Mouse (Mus musculus): Measurements from ENCODE around the gene Tcap.
"Not testable (repeated sequence)": the region's sequence is repeated elsewhere in the genome, so short reads cannot be mapped to it uniquely, and the experiment has no call there.

Tcap gene

DNA sequence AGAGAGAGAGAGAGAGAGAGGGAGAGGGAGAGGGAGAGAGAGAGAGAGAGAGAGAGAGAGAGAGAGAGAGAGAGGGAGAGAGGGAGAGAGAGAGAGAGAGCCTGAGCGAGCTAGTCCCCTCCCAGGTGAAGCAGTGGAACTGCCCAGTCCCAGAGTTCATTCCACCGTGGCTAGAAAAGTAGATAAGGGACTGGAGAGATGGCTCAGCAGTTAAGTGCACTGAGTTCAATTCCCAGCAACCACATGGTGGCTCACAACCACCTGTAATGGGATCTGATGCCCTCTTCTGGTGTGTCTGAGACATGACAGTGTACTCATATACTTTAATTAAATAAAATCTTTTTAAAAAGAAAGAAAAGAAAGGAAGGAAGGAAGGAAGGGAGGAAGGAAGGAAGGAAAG is 1.2 kb upstream of the Tcap start:
- not testable (repeated sequence) for DNase-seq

DNA sequence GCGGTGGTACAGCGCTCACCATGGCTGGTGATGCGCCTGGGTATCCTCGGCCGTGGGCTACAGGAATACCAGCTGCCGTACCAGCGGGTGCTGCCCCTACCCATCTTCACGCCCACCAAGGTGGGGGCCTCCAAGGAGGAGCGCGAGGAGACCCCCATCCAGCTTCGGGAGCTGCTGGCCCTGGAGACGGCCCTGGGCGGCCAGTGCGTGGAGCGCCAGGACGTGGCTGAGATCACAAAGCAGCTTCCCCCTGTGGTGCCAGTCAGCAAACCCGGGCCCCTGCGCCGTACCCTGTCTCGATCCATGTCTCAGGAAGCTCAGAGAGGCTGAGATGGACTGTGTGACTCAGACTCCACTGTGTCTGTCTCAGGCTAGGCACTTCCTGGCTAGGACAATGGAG is 605 bp downstream of the Tcap start:
- DNase-seq, result no peak

DNA sequence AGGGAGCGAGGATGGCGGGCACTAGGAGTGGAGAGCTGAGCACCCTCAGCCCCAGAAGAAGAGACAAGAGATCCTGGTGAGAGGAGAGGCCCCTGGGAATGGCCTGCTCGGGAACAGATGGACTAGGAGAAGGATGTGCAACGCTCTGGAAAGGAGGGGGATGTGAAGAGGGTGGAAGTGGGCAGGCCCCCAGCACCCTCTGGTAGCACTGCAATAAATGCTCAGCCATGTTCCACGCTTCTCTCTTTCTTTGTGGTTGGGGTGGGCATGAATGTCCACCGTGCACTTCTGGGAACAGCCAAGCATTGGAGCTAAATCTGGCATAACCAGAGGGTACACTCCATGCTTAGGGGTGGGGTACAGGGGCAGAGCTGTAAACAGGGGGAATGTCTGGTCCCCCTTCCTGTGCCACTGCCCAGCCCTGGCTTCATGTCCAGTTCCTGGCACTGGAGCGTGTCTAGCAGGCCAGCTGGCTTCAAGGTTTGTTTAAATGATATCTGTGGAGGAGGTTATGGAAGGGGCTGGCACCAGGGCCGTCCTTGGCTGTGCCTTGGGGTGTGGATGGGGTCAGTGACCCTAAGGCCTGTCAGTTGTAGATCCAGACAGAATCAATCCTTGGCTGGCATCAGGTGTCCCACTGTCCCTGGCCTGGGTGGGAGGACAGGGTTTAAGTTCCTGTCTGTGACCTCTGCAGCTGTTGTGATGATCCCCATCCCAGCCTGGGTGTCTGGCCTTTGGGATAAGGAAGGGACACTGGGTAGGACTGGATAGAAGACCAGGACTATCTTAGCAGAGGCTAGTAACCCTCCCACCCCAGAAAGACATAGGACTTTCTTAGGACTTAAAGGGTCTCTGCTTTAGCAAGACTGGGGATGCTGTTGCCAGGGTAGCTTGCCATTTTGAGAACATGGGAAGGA is 1.4 kb downstream of the Tcap start:
- DNase-seq, result no peak

DNA sequence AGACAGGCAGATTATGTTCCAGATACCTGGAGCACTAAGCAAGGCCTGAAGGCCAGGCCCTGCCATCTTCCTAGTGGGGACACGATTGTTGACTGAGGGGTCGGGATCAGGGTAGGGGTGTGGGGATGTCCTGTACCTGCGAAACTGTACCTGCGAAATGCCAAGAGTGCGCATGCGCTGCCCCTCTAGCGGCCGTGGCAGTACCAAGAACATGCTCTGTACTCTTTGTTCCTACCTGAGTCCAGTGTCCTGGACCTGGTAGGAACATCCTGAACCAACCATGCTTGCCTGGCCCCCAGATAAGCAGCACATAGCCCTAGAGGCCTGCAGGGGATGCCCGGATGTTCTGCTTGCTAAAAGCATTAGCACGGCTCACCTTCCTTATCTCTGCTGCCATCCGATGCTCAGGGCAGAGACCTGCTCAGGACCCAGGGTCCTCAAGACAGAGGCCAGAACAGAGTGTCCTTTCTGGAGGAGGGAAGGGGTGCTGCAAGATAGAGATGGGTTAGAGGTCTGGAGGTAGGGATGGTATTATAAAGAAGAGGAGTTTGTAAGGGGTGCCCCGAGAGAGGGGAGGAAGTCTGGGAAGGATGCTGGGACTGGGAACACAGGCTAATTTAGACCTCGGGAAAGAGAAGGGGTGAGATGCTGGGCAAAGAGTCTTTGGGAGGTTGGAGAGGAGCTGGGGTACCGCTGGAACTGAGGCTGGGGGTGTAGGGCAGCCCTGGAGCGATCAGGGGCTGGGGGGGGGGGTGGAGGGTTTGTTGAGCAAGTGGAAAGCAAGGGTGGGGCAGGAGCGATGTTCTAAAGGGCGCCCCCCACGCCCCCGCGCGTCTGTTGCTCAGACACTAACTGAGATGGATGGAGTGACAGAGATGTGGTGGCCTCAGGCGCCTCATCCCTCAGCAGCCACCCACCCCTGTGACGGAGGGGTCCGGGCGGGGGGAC is 2.3 kb downstream of the Tcap start, which contains the start of gene Pnmt:
TSS of gene Pnmt (plus strand) at position 813 of the 948 bp plus-strand sequence.
- no peak for DNase-seq

DNA sequence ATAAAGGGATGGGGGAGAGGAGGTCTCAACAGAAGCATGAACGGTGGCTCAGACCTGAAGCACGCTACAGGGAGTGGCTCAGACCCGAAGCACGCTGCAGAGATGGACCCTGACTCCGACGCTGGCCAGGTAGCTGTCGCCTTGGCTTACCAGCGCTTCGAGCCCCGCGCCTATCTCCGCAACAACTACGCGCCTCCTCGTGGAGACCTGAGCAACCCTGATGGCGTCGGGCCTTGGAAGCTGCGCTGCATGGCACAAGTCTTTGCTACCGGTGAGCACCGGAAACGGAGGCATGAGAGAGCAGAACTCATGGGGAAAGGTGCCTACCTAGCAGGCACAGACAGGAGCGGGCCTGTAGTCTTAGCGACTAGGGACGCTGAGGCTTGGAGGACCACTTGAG is 3.0 kb downstream of the Tcap start:
- no peak for DNase-seq

DNA sequence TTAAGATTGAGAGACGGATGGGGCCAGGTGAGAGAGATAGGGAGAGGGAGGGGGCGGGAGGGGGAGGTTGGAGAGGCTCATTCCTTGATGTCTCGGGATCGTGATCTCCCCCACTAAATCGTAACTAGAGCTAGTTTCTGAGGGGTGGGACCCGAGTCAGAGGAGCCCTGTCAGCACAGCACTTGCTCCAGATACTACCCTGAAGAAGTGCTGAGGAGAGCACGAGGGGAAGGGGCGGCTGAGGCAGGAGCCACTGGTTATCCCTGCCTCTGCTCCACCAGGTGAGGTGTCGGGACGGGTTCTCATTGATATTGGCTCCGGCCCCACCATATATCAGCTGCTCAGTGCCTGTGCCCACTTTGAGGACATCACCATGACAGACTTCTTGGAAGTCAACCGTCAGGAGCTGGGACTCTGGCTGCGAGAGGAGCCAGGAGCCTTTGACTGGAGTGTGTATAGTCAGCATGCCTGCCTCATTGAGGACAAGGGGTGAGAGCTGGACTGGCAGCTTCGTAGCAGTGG is 3.5 kb downstream of the Tcap start:
- DNase-seq, result no peak

DNA sequence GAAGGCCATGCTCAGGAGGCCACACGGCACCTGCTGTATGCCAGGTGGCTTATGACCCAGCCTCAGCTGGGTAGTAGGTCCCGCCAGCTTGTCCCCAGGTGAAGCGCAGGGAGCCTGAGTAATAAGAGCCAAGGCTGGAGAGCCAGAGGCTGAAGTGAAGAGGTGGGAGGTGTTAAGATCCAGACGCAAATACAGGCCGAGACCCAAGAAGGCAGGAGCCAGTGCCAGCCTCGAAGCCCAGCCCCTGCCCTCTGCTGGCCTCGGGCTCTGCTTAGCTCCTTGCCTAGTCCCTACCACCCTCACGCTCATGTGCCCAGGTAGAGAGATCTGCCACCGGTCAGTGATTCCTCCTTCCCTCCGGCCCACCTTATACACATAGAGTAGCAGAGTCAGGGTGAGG is 4.7 kb downstream of the Tcap start:
- DNase-seq, result no peak

DNA sequence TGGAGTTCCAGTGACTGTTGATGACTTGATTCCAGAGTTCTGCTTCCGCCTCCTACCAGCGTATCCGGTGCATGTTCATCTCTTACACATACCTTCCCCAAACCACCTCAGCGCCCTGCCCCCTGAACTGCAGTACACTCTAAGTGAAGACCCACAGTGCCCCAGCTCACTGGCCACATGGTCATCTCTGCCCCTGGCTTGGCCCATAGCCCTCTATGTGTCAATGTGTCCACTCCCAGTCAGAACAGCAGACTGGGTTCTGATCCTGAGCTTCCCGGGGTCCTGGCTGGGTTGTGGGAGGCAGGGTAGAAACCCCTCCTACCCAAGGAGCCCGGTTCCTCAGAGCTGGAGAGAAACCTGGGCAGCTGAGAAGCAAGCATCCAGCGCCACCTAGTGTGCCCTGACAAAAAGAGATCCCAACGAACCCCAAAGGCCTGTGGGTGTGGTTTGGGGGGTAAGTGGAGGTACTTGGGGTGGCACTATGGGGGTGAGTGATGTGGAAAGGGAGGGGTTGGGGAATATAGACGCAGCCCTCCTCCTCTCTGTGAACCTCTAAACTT is 5.7 kb downstream of the Tcap start:
- DNase-seq, result peak; percentile 57

DNA sequence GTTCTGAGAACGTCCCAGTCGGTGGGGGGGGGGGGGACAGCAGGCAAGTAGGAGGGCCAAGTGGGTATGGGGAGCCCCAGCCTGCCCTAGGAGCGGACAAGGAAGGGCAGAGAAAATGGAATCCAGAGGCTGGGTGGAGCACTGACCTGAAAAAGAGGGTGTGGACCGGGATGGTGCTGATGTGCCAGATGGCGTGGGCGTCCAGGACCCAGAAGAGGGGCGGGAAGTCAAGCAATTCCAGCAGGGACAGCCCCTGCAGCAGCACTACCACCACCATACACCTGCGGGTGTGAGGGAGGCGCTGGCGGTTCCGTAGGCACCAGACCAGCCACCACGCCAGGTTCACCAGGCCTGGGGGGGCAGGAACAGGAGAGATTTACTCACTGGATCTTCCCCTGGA is 6.5 kb downstream of the Tcap start:
- no peak for DNase-seq

DNA sequence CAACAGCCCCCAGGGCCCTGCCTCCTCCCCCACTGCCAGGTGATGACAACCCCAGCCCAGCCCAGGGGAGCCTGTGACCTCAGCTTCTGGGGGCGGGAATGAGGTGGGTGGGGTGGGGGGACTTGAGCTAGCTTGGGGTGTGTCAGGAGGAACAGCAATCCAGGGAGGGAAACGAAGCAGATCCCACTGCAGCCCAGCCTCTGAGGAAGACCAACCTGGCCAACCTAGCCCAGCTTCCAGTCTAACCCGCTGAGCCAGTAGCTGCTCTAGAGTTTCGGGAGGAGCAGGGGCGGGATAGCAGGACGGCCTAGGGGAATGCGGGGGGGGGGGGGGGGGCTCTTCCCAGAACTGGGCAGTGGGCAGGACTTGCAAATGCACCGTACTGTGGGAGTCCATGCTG is 8.4 kb downstream of the Tcap start:
- no peak for DNase-seq

DNA sequence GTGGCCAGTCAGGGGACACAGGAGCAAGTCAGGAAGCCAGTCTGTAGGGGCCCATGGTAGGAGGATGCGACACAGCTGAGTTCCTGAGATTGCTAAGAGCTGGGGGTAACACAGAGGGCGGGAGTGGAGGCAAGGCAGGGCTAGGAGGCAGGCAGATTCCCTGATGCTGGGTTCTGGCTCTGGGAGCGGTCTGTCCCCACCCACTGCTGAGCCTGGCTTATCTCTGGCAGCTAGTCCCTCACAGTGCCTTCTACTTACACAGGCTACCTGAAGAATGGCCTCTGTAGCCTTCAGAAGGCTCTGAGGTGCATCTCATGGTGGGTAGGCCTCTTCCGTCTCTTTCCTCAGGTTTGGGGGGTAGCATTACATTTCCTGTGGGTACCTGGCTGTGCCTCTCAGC is 9.0 kb downstream of the Tcap start:
- DNase-seq, result no peak

DNA sequence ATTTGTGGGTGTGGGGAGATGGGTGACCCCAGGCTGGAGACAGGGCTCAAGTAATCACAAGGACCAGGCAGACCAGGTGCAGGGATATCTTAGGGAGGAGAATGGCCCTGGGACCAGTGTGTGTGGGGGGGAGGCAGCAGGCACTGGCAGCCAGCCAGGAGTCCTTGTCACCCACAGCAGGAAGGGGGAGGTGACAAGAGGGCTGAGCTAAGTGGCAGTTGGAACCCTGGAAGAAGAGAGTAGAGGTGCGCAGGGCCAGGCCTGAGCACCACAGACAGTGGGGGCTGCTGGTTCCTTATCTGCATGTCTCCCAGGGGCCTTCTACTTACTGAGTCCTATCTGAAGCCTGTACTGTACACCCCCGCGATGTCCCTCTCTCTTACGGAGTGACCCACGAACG is 9.7 kb downstream of the Tcap start:
- no peak for DNase-seq

DNA sequence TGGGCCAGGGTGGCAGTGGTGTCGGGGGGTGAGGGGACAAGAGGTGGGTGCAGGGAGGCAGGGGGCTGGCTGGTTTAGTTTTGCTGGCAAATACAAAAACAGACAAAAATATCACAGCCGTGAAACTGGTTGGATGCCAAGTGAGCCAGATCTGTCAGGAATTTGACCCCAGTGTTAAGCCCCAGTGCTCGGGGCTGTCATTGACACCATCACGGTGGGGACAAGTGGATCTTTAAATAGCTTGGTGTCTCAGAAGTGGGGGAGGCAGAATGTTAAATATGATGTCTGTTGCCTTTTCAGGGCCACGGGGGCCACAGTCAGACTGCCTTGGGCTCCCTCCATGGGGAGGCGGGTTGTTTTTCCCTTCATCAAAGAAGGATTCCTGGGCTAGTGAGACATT is 10.7 kb downstream of the Tcap start:
- DNase-seq, result no peak

DNA sequence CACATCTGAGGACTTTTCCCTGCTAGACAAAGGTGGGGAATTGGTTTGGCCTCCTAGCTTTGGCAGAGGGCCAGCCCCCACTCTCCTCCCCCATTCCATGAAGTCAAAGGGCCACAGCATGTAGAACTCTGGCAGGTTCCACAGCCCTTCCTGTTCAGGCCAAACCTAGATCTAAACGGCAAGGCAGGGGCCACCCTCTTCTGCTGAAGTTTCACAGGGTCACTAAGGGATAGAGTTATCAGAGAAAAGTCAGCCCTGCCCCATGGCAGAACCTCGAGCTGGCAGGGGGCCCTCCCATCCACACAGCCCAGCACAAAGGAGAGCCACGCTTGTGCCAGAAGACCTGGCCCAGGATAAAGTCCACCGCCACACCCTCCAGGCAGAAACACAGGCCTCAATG is 11.4 kb downstream of the Tcap start:
- no peak for DNase-seq

DNA sequence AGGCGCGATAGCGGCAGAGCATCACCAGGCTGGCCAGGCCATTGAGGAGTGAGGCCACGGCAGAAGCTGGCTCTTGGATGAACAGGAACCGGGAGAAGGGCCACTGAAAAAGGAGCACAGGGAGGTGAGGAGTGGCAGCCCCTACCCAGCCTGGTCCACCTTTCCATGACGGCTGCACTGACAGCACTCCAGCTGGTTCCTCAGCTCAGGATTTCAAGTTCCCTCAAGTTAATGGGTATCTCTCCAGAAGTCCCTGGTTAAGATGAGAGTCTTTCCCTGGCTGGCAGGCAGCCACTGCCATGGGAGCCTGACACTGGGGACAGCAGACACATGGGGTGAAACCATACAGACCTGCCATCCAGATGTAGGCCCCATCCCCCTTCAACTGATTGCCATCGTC is 14.3 kb downstream of the Tcap start:
- DNase-seq, result no peak

DNA sequence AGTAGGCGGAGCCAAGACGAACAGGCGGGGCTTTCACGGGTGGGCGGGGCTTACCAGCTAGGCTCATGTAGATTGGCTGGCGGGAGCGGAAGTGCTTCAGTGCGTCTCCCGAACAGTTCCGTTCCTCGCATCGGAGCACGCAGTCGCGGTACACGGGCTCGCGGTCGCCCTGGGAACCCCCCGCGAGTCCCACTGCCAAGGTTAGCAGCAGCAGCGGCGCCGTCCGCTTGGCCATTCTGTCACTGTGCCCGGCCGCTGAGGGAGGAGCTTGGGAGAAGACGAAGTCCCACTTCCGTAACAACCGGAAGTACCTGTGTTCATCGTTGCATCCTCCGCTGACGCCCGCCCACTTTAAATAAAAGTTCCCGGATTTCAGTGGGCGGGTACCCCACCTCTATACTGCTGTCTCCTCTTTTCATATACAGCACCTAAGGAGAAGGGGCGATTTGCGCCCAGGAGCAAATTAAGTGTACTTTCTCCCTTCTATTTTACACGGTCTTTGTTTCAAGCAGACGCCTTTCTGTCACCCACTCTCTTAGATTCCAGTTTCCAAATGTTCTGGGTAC is 16.6 kb downstream of the Tcap start, which contains the start of gene Pgap3:
TSS of gene Pgap3 (minus strand) at position 330 of the 566 bp plus-strand sequence.
- peak; percentile 87 for DNase-seq

DNA sequence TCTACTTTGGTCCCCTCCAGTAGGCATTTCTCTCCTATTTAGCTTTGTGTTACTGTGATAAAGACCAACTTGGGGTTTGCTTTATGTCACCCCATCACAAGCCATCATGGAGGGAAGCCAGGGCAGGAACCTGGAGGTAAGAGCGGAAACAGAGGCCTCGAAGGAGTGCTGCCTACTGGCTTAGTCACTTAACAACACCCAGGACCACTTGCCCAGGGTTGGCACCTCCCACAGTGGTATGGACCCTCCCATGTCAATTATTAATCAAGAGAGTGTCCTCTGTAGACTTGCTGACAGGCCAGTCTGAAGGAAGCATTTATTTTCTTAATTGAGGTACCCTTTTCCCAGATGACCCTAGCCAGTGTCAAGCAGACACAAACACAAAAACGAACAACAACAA is 17.2 kb downstream of the Tcap start:
- no peak for DNase-seq

DNA sequence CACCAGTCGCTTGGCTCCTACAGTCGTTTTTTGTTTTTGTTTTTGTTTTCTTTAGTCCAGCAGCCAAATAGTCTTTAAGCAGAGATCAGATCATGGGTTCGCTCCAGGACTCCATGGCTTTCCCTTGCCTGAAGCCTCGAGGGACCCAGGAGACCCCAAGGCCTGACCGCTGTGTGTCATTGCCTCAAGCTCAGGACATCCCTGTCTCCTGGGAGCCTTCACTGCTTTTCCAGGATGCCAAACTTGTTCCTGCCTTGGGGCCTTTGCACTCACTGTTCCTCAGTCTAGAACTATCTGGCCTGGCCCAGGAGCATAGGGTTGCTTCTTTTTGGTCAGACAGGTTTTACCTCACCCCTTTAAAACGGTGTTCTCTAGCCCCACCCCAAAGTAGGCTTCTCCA is 23.0 kb downstream of the Tcap start:
- DNase-seq, result no peak

DNA sequence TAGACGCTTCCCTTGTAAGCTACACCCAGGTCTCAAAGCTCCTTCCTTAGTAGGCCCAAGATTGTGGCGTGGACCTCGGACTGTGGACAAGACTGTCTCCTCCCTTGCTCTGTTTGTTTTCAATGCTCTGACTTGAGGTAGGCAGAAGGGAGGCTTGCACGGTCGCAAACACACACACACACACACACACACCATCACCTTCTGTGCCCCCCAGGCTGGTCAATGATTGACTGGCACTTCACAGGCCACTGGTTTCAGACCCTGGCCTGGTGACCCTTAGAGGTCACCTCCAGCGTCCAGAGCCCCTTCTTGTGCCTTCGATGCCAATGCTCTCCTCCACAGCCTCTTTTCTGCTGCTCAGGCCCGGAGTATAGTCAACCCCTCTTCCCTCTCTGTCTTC is 25.3 kb downstream of the Tcap start:
- DNase-seq, result no peak

DNA sequence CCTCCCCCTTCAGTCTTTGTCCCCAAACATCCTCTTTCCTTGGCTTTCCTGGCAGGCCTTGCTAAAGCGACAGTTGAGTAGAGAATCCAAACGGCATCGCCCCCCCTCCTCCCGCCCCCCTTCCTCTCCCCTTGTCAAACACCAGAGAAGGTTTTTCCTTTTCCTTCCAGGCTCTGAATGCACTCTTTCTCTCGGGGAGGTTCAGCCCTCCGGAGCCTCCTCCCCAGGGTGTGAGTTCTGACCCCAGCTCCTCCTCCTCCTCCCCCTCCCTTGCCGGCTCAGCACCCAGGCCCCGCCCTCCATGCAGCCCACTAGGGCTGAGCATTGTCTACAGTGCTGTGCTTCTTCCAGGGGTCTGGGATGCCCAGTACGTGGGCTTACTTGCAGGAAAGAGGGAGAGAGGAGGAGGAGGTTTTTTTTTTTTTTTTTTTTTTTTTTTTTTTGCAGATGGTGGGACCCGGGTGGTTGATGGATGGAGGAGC is 25.8 kb downstream of the Tcap start:
- DNase-seq, result no peak

DNA sequence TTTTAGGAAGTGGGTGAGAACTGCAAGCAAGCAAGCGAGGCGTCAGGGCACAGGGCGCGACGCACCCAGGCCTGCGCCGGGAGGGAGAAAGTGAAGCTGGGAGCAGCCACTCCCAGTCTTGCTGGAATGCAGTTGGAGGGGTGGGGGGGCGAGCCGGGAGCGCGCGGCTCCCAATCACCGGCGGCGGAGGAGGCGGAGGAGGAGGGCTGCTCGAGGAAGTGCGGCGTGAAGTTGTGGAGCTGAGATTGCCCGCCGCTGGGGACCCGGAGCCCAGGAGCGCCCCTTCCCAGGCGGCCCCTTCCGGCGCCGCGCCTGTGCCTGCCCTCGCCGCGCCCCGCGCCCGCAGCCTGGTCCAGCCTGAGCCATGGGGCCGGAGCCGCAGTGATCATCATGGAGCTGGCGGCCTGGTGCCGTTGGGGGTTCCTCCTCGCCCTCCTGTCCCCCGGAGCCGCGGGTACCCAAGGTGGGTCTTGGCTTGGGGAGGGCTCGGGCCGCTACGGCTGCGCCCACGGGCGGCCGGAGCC is 28.7 kb downstream of the Tcap start, which contains the start of gene Erbb2:
TSS of gene Erbb2 (plus strand) at position 198 of the 524 bp plus-strand sequence.
- no peak for DNase-seq

DNA sequence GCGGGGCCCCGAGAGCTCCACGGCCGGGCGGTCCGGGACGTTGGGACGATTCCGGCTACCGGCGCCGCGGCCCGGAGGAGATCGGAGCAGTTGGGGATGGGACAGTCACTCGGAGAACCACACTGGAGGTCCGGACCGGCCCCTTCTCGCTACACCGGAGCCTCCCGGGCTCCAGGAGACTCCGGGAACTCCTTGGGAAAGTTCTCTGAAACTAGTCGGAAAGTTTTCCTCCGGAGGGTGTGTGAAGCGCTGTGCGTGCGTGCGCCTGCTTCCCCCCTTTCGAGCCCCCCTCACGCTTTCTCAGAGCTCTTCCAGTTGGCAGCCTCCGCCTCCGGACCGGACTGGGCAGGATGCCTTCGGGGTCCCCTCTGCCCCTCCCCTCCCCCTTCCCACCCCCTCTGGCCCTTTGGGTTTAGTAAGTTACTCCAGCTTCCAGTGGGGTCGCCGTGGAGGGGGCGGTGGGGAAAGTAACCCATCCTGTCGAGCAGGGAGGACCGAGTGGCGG is 29.2 kb downstream of the Tcap start:
- DNase-seq, result no peak
